ENCODE assay signal across 8 mouse cellular contexts in the genomic region with DNA sequence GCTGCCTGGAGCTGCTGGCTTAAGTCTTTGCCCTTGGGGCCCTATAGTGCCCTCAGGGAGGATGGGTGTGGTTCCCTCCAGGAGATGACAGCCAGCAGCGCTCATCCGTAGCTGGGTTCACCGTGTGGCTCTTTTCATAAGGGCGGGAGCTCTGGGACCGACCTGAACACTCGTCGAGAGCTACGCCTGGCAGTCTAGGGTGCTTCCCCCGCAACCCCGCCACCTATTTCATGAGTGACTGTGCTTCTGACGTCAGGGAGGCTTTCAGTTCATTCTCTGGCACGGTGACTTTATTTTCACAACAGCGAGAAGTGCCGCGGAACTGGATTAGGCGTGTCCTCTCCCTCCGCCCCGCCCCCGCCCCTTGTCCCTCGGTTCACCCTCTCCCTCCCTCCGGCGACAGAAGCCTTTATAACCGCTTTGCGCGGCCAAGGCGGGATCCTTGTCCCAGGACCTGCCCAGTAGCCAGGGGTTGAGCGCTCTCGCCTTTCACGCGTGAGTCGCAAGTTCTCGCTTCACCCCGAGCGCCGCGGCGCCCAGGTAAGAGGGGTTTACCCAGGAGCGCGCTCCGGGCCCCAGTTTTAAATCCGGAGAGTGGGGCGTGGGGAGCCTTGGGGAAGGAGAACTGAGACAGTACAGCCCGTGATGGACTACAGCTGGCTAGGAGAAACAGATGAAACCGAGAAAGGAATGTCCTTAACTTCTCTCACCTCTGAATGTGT. TPM values are rescaled to one million over a fixed set of nuclear protein-coding genes. Genes with fewer than 3 reads are reported as not detected.
A peak's percentile ranks its signal among the peaks of the same experiment; 100 is the strongest.
DNase-seq lines count a peak whose midpoint lies in the region; ATAC-seq lines count a peak whose summit lies in the region.

Gene Gprc5a (plus strand): TSS at position 416 of the 722 bp plus-strand sequence.

- H3K27ac ChIP-seq in lung, embryonic 15.5 days: peak within 1 kb of the TSS; percentile 91

- H3K4me3 ChIP-seq in lung, embryonic 15.5 days: peak within 1 kb of the TSS; percentile 60

- H3K9me3 ChIP-seq in lung, embryonic 15.5 days: no peaks in the 10 kb centered on the region

- peak; percentile 16 to 17 for DNase-seq in right cerebral cortex, adult 2 months (ENCODE audit: low spot score in 2 of 2)
- no peak for DNase-seq in right cerebral cortex, postnatal 4 days
- DNase-seq in heart, adult 11 months: peak; percentile 95
- DNase-seq in kidney, adult 11 months: peak; percentile 46
- no peak for DNase-seq in layer of hippocampus, postnatal 25 days (ENCODE audit: extremely low spot score in 1 of 2, low spot score in 1 of 2)

- ATAC-seq in common myeloid progenitor, adult 5-6 weeks (replicated peaks; ENCODE audit: low read depth, poor library complexity, severe bottlenecking): peak; percentile 95
- peak; percentile 77 for ATAC-seq in lung, embryonic 15.5 days (ENCODE audit: borderline replicate concordance, extremely low read depth, low FRiP score, low TSS enrichment)
- peak; percentile 80 for ATAC-seq in neutrophil, adult 5-6 weeks (ENCODE audit: extremely low read depth, insufficient number of reproducible peaks, low FRiP score, poor library complexity, severe bottlenecking)

- H3K27me3 ChIP-seq in lung, embryonic 15.5 days: no peaks in the 10 kb centered on the region

- peak within 1 kb of the TSS; percentile 64 for H3K9ac ChIP-seq in lung, embryonic 15.5 days

- peaks cover 21% of the 10 kb centered on the region for H3K4me1 ChIP-seq in lung, embryonic 15.5 days

- H3K36me3 ChIP-seq in lung, embryonic 15.5 days: no peaks in the 10 kb centered on the region

- under 1% methylated on average over 43 of the region's 44 CpGs for whole genome bisulfite sequencing in lung, embryonic 15.5 days

- peak within 1 kb of the TSS; percentile 88 for H3K4me2 ChIP-seq in lung, embryonic 15.5 days

RNA-seq across cellular contexts. Expression of gene Gprc5a, which starts in this region (rescaled TPM):
- total RNA-seq in common myeloid progenitor, adult 5-6 weeks (2017): 0.15 and 0.69 TPM in 2 replicates
- 72.4 and 85.7 TPM in 2 replicates for polyA plus RNA-seq in lung, embryonic 15.5 days (2015; fragmentation: Nextera tagmentation; extraction: Ambion mirVana)
- total RNA-seq in neutrophil, adult 5-6 weeks (2017): 0.23 TPM in 1 of 2 replicates, not detected in the other
- total RNA-seq in layer of hippocampus, postnatal 25 days (2021): not detected

Comparison
In these comparisons a context has a peak if more than half of its experiments do, and no peak if none do; other contexts are left out.
1. DNase-seq: peak in right cerebral cortex, adult 2 months (2 of 2), heart, adult 11 months (single experiment) and kidney, adult 11 months (single experiment); none in right cerebral cortex, postnatal 4 days (single experiment) and layer of hippocampus, postnatal 25 days (0 of 2).
2. Peak in ATAC-seq in common myeloid progenitor, adult 5-6 weeks; RNA of the gene not detected or under 1 TPM.
3. Peak in ATAC-seq in neutrophil, adult 5-6 weeks; RNA of the gene not detected or under 1 TPM.
4. Peak in every context shown above with its lines, with median percentiles within 50 percentile points of each other: ATAC-seq.